Mouse (Mus musculus) C2C12 (cell line): ENCODE measurements around the gene Tnfsf12. TPM values are rescaled to one million over a fixed set of nuclear protein-coding genes. Genes with fewer than 3 reads are reported as not detected.
A peak's percentile ranks its signal among the peaks of the same experiment; 100 is the strongest.

ENCODE experiments used
- H3K27me3 ChIP-seq: one replicate; pipeline ENCODE4 v1.6.1; 2011; ENCODE audit not compliant: control insufficient read depth, insufficient read depth, insufficient read length
- H3K36me3 ChIP-seq: one replicate; pipeline ENCODE4 v1.6.1; 2011; ENCODE audit not compliant: control insufficient read depth, insufficient read depth
- H3K4me3 ChIP-seq: one replicate; pipeline ENCODE4 v1.5.1; 2011; ENCODE audit warnings: mild to moderate bottlenecking, control low read depth; ENCODE audit not compliant: poor library complexity, insufficient read depth, severe bottlenecking
- H3K79me2 ChIP-seq: one replicate; pipeline ENCODE4 v1.6.1; 2011; ENCODE audit not compliant: control insufficient read depth, insufficient read depth
- H3K79me3 ChIP-seq: one replicate; pipeline ENCODE4 v1.6.1; 2011; ENCODE audit warnings: low read depth, control low read depth
- H3ac ChIP-seq: one replicate; pipeline ENCODE3; 2011; ENCODE audit warnings: low read depth; ENCODE audit not compliant: control insufficient read depth, insufficient read length
- CEBPB ChIP-seq: IDR thresholded peaks from one replicate; pipeline ENCODE4 v1.6.1; 2011; ENCODE audit warnings: low read depth, mild to moderate bottlenecking, control low read depth, moderate library complexity
- CTCF ChIP-seq: IDR thresholded peaks from one replicate; pipeline ENCODE4 v1.5.1; 2011; ENCODE audit not compliant: control insufficient read depth, insufficient read depth, insufficient read length
- FOSL1 ChIP-seq: IDR thresholded peaks from one replicate; pipeline ENCODE4 v1.8.0; 2011; ENCODE audit warnings: mild to moderate bottlenecking, low read length; ENCODE audit not compliant: poor library complexity, insufficient read depth, severe bottlenecking
- MAX ChIP-seq: IDR thresholded peaks from one replicate; pipeline ENCODE4 v1.6.1; 2011; ENCODE audit warnings: mild to moderate bottlenecking, control low read depth
- MYOD1 ChIP-seq: IDR thresholded peaks from one replicate; pipeline ENCODE4 v1.6.1; 2011; ENCODE audit warnings: low read depth; ENCODE audit not compliant: control insufficient read depth, insufficient read length
- MYOG ChIP-seq: IDR thresholded peaks from one replicate; pipeline ENCODE4 v1.6.1; 2011; ENCODE audit not compliant: control insufficient read depth, insufficient read length; ENCODE audit errors: extremely low read depth
- USF1 ChIP-seq: IDR thresholded peaks from one replicate; pipeline ENCODE4 v1.6.1; 2011; ENCODE audit warnings: low read depth, mild to moderate bottlenecking, control low read depth, moderate library complexity
- polyA plus RNA-seq: library from polyadenylated mRNA; unstranded; fragments of >200 nt; fragmentation: generic; extraction: Trizol; gene quantifications from one replicate; pipeline ENCODE4 v1.2.1, GENCODE M21; 2012; ENCODE audit warnings: missing spikeins

Gene Tnfsf12
- polyA plus RNA-seq, 1 experiment, result 6.4 TPM

- Histone ChIP-seq H3K79me3 (peaks cover 20% of the 10 kb centered on the region), H3K79me2 (peaks cover 33% of the 10 kb centered on the region), H3K4me3 (peak overlapping the region; percentile 43), H3K36me3 (peaks cover 48% of the 10 kb centered on the region), H3K27me3 (no peaks in the 10 kb centered on the region), H3ac (peak overlapping the region; percentile 65)
- TF ChIP-seq USF1 (no peak), MAX (no peak), MYOD1 (no peak), CEBPB (no peak), MYOG (no peak), CTCF (no peak), FOSL1 (no peak)
These were observed 32.5 kb downstream of the Tnfsf12 start for GRCm38 (mm10) chr11:69662967-69663671.

- H3K79me3 ChIP-seq, result peaks cover 13% of the 10 kb centered on the region
- H3ac ChIP-seq, result peak within 1 kb of the TSS; percentile 84
- H3K36me3 ChIP-seq, result peaks cover 48% of the 10 kb centered on the region
- H3K27me3 ChIP-seq, result no peaks in the 10 kb centered on the region
- H3K4me3 ChIP-seq, result peak within 1 kb of the TSS; percentile 43
- H3K79me2 ChIP-seq, result peaks cover 26% of the 10 kb centered on the region
- no peak for TF ChIP-seq USF1
- peak; percentile 45 for TF ChIP-seq MAX
These were observed 33.3 kb downstream of the Tnfsf12 start, which contains the start of gene Mpdu1 for GRCm38 (mm10) chr11:69662213-69662966. TSS of gene Mpdu1 (minus strand) at chr11:69662642.

- Histone ChIP-seq H3K79me2 (peaks cover 26% of the 10 kb centered on the region), H3K4me3 (peak overlapping the region; percentile 43), H3ac (peak overlapping the region; percentile 40), H3K79me3 (peaks cover 13% of the 10 kb centered on the region), H3K36me3 (peaks cover 51% of the 10 kb centered on the region), H3K27me3 (no peaks in the 10 kb centered on the region)
- TF ChIP-seq MAX (no peak), CTCF (no peak), USF1 (no peak), CEBPB (no peak), MYOD1 (no peak), MYOG (no peak), FOSL1 (no peak)
These were observed 34.3 kb downstream of the Tnfsf12 start for GRCm38 (mm10) chr11:69661221-69661881.

- peaks cover 13% of the 10 kb centered on the region for H3K79me3 ChIP-seq
- TF ChIP-seq CEBPB, result no peak
- TF ChIP-seq FOSL1, result no peak
- no peak for TF ChIP-seq MYOD1
- no peak for TF ChIP-seq CTCF
- no peak for TF ChIP-seq MAX
- peaks cover 26% of the 10 kb centered on the region for H3K79me2 ChIP-seq
- no peaks in the 10 kb centered on the region for H3K27me3 ChIP-seq
- H3ac ChIP-seq, result no peak overlapping the region
- peaks cover 57% of the 10 kb centered on the region for H3K36me3 ChIP-seq
- H3K4me3 ChIP-seq, result no peak overlapping the region
These were observed 38.2 kb downstream of the Tnfsf12 start for GRCm38 (mm10) chr11:69657462-69657881.

- Histone ChIP-seq H3K36me3 (peaks cover 63% of the 10 kb centered on the region), H3K79me2 (peaks cover 23% of the 10 kb centered on the region), H3K79me3 (peaks cover 13% of the 10 kb centered on the region), H3ac (no peak overlapping the region), H3K4me3 (no peak overlapping the region), H3K27me3 (no peaks in the 10 kb centered on the region)
- TF ChIP-seq MAX (no peak), MYOD1 (no peak), FOSL1 (no peak), MYOG (no peak), CEBPB (no peak), CTCF (no peak), USF1 (no peak)
These were observed 38.8 kb downstream of the Tnfsf12 start for GRCm38 (mm10) chr11:69656617-69657461.
